Mouse (Mus musculus) heart, adult 2 months (tissue): ENCODE data around the gene Mtus2. TPM values are rescaled to one million over a fixed set of nuclear protein-coding genes. Genes with fewer than 3 reads are reported as not detected.

Experiments
- DNase-seq, 2 experiments: peaks; one replicate each; pipeline ENCODE4 v3.0.0; 2021
- H3K27ac ChIP-seq: fragments of 200-600 bp; 2 replicates; pipeline ENCODE4 v1.8.1; 2022
- H3K27me3 ChIP-seq: fragments of 200-500 bp; 2 replicates; pipeline ENCODE4 v1.6.1; 2012; ENCODE audit warnings: mild to moderate bottlenecking, low read length, inconsistent platforms, mixed read lengths; ENCODE audit not compliant: control insufficient read depth, insufficient read depth
- H3K36me3 ChIP-seq: fragments of 200-500 bp; 2 replicates; pipeline ENCODE4 v1.6.1; 2012; ENCODE audit warnings: low read length, inconsistent platforms; ENCODE audit not compliant: control insufficient read depth, insufficient read depth
- H3K4me1 ChIP-seq: fragments of 200-500 bp; 2 replicates; pipeline ENCODE4 v1.6.1; 2011; ENCODE audit warnings: low read length; ENCODE audit not compliant: control insufficient read depth, insufficient read depth
- H3K4me3 ChIP-seq: fragments of 200-600 bp; 2 replicates; pipeline ENCODE4 v1.8.1; 2022
- H3K79me2 ChIP-seq: fragments of 200-500 bp; replicated peaks from 2 replicates; pipeline ENCODE4 v1.6.1; 2012; ENCODE audit warnings: mild to moderate bottlenecking, inconsistent platforms, low read length, moderate library complexity, mixed read lengths; ENCODE audit not compliant: control insufficient read depth, insufficient read depth
- H3K9ac ChIP-seq: fragments of 200-500 bp; 2 replicates; pipeline ENCODE4 v1.6.1; 2012; ENCODE audit warnings: low read depth, mild to moderate bottlenecking, control low read depth, inconsistent platforms, low read length, mixed read lengths
- CTCF ChIP-seq: fragments of 200-600 bp; IDR thresholded peaks from 2 replicates; pipeline ENCODE4 v1.8.1; 2022; ENCODE audit warnings: antibody characterized with exemption, mild to moderate bottlenecking, moderate library complexity
- EP300 ChIP-seq: fragments of 200-500 bp; IDR thresholded peaks from 2 replicates; pipeline ENCODE4 v1.6.1; 2011; ENCODE audit warnings: low read depth, low read length, control low read depth; ENCODE audit not compliant: insufficient read depth
- POLR2A ChIP-seq: fragments of 200-500 bp; IDR thresholded peaks from 2 replicates; pipeline ENCODE4 v1.6.1; 2011; ENCODE audit warnings: mild to moderate bottlenecking, low read depth, low read length, control low read depth; ENCODE audit not compliant: insufficient read depth
- WGBS: fragments of 180-500 bp; shearing (Covaris S2); methylation state at CpG from one replicate; pipeline ENCODE4 v1.1.7; 2018; 5-methylcytosine and 5-hydroxymethylcytosine counted together
- intact Hi-C: fragments of 180-260 bp; cut with DNase I; formaldehyde crosslinking; loops from one replicate; pipeline ENCODE4 v1.15.1; 2025
- polyA plus RNA-seq: library from polyadenylated mRNA; depleted of rRNA; stranded (reverse); fragments of >200 nt; gene quantifications from 2 replicates; pipeline ENCODE4 v1.2.3, GENCODE M21; 2012
- total RNA-seq, 2 experiments: library from RNA; stranded (reverse); gene quantifications; 2 replicates each; pipeline ENCODE4 v1.2.3; 2021

Mtus2 gene
- total and polyA plus RNA-seq, 3 experiments, result 53.5 to 109 (median 96.9) TPM

DNA sequence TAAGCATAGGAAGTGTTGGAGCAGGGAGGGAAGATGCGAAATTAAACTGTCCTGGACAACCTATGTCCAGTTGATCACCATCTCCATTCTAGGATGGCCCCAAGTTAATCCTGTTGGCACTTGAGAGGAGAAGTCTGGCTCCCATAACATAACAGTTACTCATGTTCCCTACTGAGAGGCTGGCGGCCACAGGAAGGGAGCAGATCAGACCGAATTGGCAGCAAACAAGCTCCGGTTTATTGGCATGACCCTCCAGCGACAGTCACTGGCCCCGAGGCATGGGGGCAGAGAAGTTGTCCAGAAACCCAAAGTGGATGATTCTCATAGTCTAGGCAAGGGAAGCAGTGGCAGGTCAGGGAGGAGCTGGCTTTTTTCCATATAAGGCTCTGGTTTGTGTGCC lies 224.8 kb downstream of the Mtus2 start:
- Histone ChIP-seq H3K27ac (no peak overlapping the region), H3K4me1 (no peaks in the 10 kb centered on the region), H3K79me2 (no peaks in the 10 kb centered on the region), H3K9ac (no peak overlapping the region), H3K4me3 (no peak overlapping the region), H3K27me3 (no peaks in the 10 kb centered on the region), H3K36me3 (no peaks in the 10 kb centered on the region)
- DNase-seq, result no peak
- WGBS, result 63% methylated on average over 6 of the region's 6 CpGs
- TF ChIP-seq CTCF, result no peak
- no peak for TF ChIP-seq EP300
- TF ChIP-seq POLR2A, result no peak
- intact Hi-C loops, result loop anchor here (2.0 kb wide), 1 partner anchor 57 kb away; no protein-coding TSS in a partner anchor

DNA sequence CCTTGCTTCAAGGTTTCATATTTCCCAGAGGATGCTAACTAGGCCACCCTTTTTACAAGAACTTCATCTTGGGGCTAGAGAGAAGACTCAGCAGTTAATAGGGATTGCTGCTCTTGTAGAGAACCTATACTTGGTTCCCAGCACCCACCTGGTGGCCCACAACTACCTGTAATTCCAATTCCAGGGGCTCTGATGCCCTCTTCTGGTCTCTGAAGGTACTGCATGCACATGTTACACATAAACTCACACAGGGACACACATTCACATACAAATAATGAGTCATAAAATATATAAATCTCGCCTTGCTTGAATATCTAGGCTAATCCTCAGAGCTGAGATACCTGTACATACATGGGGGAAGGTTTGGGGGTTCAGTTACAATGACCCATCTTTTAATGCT lies 228.8 kb downstream of the Mtus2 start:
- H3K4me3 ChIP-seq, result no peak overlapping the region
- H3K4me1 ChIP-seq, result no peaks in the 10 kb centered on the region
- no peaks in the 10 kb centered on the region for H3K27me3 ChIP-seq
- H3K27ac ChIP-seq, result no peak overlapping the region
- no peak for DNase-seq
- intact Hi-C loops, result no loop called here
- peak; percentile 20 for TF ChIP-seq CTCF
- TF ChIP-seq EP300, result no peak
- TF ChIP-seq POLR2A, result no peak
- no peaks in the 10 kb centered on the region for H3K79me2 ChIP-seq
- no peaks in the 10 kb centered on the region for H3K36me3 ChIP-seq
- no peak overlapping the region for H3K9ac ChIP-seq
- 64% methylated on average over 1 of the region's 1 CpGs for WGBS

DNA sequence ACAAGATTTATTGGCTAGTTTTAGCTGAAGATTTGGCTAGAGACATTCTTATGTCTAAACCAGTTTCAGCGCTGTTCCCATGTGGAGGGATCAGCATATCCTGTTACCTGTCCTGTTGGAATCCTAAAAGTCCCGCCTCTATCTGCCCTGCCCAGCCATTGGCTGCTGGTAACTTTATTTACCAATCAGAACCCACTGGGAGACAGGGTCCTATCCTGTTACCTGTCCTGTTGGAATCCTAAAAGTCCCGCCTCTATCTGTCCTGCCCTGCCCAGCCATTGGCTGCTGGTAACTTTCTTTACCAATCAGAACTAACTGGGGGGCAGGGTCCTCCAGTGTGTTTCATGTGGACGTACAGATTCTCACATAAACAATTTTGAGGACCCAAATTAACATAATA lies 234.3 kb downstream of the Mtus2 start:
- H3K79me2 ChIP-seq, result no peaks in the 10 kb centered on the region
- no peak overlapping the region for H3K4me3 ChIP-seq
- H3K36me3 ChIP-seq, result no peaks in the 10 kb centered on the region
- TF ChIP-seq CTCF (no peak), EP300 (no peak), POLR2A (no peak)
- no peak for DNase-seq
- no peak overlapping the region for H3K27ac ChIP-seq
- no peaks in the 10 kb centered on the region for H3K27me3 ChIP-seq
- 41% methylated on average over 4 of the region's 4 CpGs for WGBS
- intact Hi-C loops, result no loop called here
- H3K4me1 ChIP-seq, result no peaks in the 10 kb centered on the region
- H3K9ac ChIP-seq, result no peak overlapping the region

DNA sequence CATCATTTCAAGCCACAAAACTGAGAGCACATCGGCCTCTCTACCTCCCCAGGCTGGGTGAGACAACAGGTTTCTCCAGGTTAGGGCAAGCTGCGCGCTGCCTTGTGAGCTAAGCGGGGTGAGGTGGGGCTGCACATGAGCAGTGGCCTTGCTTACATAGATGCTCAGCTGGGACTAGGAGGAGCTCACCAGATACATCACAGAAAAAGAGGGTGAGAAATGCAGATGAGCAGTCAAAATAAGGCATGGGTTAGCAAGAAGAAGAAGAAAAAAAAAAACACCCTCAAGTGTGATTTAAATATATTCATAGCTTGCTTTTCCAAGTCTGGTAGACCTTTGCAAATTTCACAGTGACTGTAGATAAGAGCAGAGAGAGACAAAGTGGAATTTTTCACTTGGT lies 254.7 kb downstream of the Mtus2 start:
- Histone ChIP-seq H3K27ac (no peak overlapping the region), H3K9ac (no peak overlapping the region), H3K4me1 (no peaks in the 10 kb centered on the region), H3K79me2 (no peaks in the 10 kb centered on the region), H3K27me3 (no peaks in the 10 kb centered on the region), H3K36me3 (no peaks in the 10 kb centered on the region), H3K4me3 (no peak overlapping the region)
- intact Hi-C loops, result no loop called here
- TF ChIP-seq POLR2A, result no peak
- TF ChIP-seq CTCF, result no peak
- TF ChIP-seq EP300, result no peak
- 93% methylated on average over 4 of the region's 4 CpGs for WGBS
- DNase-seq, result no peak

DNA sequence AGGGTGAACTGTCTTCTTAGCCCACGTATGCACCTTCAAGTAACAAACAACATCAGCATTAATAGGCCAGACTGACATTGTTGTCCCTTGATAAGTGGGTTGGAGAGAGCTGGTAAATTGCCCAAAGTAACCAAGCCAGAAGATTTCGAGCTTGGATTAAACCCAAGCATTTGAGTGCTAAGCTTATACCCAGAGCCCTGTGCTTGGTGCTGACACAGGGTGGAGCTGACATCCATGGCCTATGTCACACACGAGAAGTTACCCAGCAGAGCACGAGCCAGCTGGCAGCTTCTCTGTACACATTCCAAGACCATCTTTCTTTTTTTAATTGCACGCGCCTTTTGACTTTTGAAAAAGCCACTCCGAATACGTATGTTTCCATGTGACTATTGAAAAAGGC lies 259.7 kb downstream of the Mtus2 start:
- no peaks in the 10 kb centered on the region for H3K36me3 ChIP-seq
- no peak for TF ChIP-seq CTCF
- no peak for TF ChIP-seq POLR2A
- no peak for TF ChIP-seq EP300
- H3K9ac ChIP-seq, result no peak overlapping the region
- peak in 1 of 2 experiments; percentile 11 for DNase-seq
- intact Hi-C loops, result no loop called here
- H3K4me1 ChIP-seq, result no peaks in the 10 kb centered on the region
- no peak overlapping the region for H3K27ac ChIP-seq
- no peaks in the 10 kb centered on the region for H3K27me3 ChIP-seq
- no peaks in the 10 kb centered on the region for H3K79me2 ChIP-seq
- 46% methylated on average over 8 of the region's 8 CpGs for WGBS
- H3K4me3 ChIP-seq, result no peak overlapping the region

DNA sequence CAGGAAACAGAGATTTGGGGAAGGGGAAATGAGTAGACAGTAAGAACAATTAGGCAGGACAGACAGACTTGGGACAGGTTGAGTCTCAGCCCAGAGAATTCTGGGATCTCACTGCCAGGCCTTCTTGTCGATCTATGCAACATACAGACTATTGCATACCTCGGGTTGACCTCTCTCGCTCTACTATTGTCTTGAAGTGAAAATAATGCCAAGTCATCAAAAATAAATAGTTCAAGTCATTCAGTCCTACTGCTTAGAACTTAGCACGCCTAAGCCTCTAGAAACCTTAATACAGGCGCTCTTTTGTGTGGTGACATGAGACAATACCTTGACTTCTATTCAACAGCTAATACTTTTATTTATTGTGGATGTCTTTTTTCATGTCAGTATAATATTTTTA lies 265.8 kb downstream of the Mtus2 start:
- Histone ChIP-seq H3K9ac (no peak overlapping the region), H3K36me3 (no peaks in the 10 kb centered on the region), H3K4me3 (no peak overlapping the region), H3K79me2 (no peaks in the 10 kb centered on the region), H3K4me1 (no peaks in the 10 kb centered on the region), H3K27me3 (no peaks in the 10 kb centered on the region), H3K27ac (no peak overlapping the region)
- WGBS, result 85% methylated on average over 5 of the region's 5 CpGs
- no peak for DNase-seq
- no peak for TF ChIP-seq CTCF
- TF ChIP-seq POLR2A, result no peak
- no peak for TF ChIP-seq EP300
- intact Hi-C loops, result no loop called here
